In the genomic region with DNA sequence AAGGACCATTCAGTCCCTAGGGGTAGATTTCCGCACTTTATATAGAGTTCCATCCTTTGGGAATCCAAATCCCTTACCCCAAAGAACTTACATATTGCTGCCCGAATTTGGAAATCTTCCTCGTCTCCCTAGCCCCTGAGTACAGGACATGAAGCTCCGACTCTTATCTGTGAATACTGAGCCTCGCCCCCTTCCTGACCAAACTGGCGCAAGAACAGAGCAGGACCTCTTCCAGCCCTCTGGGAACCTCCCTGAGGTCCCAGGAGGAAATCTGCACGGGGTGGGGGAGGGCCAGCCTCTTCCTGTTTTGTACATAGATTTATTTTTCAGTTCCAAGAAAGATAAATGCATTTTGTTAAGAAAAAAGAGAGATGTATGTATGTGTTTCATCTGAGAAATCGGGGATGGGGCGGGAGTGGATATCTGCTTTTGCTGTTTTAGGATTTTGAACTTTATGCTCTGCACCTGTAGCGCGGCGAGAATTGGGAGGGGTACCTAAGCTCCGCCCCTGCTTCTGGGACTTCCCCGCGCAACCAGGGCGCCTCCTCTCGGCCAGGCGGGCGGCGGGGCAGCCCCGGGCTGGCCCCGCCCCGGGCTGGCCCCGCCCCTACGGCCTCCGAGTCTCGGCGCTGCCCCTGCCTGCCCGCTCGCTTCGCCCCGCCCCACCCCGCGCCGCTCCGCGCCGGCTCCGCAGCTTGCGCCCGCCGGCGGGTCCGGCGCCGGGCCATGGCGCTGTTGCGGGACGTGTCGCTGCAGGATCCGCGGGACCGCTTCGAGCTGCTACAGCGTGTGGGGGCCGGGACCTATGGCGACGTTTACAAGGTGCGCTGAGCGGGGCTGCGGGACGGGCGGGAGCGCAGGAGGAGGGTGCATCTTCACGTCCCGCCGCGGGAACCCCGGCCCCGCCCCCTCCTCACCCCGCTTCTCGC, we compare ENCODE assay signal across 8 mouse cellular contexts. TPM values are rescaled to one million over a fixed set of nuclear protein-coding genes. Genes with fewer than 3 reads are reported as not detected.
DNase-seq lines count a peak whose midpoint lies in the region; ATAC-seq lines count a peak whose summit lies in the region.

A gene (plus strand): TSS at position 612 of the 929 bp plus-strand sequence.

- ATAC-seq in CD4-positive, CD25-positive, alpha-beta regulatory T cell, adult 4 months, result peak; percentile 80
- peak; percentile 82 for ATAC-seq in heart, embryonic 16.5 days (replicated peaks; ENCODE audit: extremely low read depth, insufficient read depth, low FRiP score)
- peak; percentile 85 for ATAC-seq in liver, embryonic 15.5 days (ENCODE audit: insufficient read depth)
- peak; percentile 79 for ATAC-seq in stomach, embryonic 15.5 days (ENCODE audit: insufficient read depth, low FRiP score, low read depth)

- H3K4me1 ChIP-seq in forebrain, embryonic 10.5 days, result peaks cover 54% of the 10 kb centered on the region
- peaks cover 24% of the 10 kb centered on the region for H3K4me1 ChIP-seq in heart, embryonic 16.5 days (ENCODE audit: control insufficient read depth, insufficient read depth, low read length)
- peaks cover 82% of the 10 kb centered on the region for H3K4me1 ChIP-seq in liver, embryonic 15.5 days (replicated peaks)
- peaks cover 41% of the 10 kb centered on the region for H3K4me1 ChIP-seq in stomach, embryonic 15.5 days

- peak within 1 kb of the TSS; percentile 76 for H3K4me2 ChIP-seq in heart, embryonic 16.5 days (ENCODE audit: low read depth, low read length)
- H3K4me2 ChIP-seq in liver, embryonic 15.5 days, result peak within 1 kb of the TSS; percentile 100
- peak within 1 kb of the TSS; percentile 95 for H3K4me2 ChIP-seq in stomach, embryonic 15.5 days

- no peaks in the 10 kb centered on the region for H3K9me3 ChIP-seq in forebrain, embryonic 10.5 days
- no peaks in the 10 kb centered on the region for H3K9me3 ChIP-seq in heart, embryonic 16.5 days (replicated peaks; ENCODE audit: control insufficient read depth, low read length)
- H3K9me3 ChIP-seq in liver, embryonic 15.5 days (replicated peaks), result no peaks in the 10 kb centered on the region
- H3K9me3 ChIP-seq in stomach, embryonic 15.5 days, result no peaks in the 10 kb centered on the region

- peak within 1 kb of the TSS; percentile 82 for H3K9ac ChIP-seq in heart, embryonic 16.5 days (ENCODE audit: low read length)
- peak within 1 kb of the TSS; percentile 78 for H3K9ac ChIP-seq in liver, embryonic 15.5 days
- peak within 1 kb of the TSS; percentile 63 for H3K9ac ChIP-seq in stomach, embryonic 15.5 days

- H3K27me3 ChIP-seq in forebrain, embryonic 10.5 days (ENCODE audit: poor library complexity, severe bottlenecking), result no peaks in the 10 kb centered on the region
- H3K27me3 ChIP-seq in heart, embryonic 16.5 days (ENCODE audit: control insufficient read depth, insufficient read depth, low read length), result no peaks in the 10 kb centered on the region
- H3K27me3 ChIP-seq in liver, embryonic 15.5 days, result no peaks in the 10 kb centered on the region
- H3K27me3 ChIP-seq in stomach, embryonic 15.5 days (replicated peaks), result no peaks in the 10 kb centered on the region

- peak; percentile 77 for DNase-seq in c-Kit-negative CD71-positive TER-119-positive erythroid progenitor cells, embryonic 14.5 days (ENCODE audit: low read depth, low spot score)
- DNase-seq in forebrain, embryonic 10.5 days (ENCODE audit: extremely low spot score, low spot score), result peak; percentile 69
- peak; percentile 93 to 96 for DNase-seq in kidney, postnatal 25 days
- DNase-seq in neural tube, embryonic 10.5 days (ENCODE audit: extremely low spot score, low spot score), result peak; percentile 71

- WGBS in forebrain, embryonic 10.5 days, result 7% methylated on average over 72 of the region's 72 CpGs
- 4% methylated on average over 70 of the region's 72 CpGs for WGBS in heart, embryonic 16.5 days
- WGBS in liver, embryonic 15.5 days (ENCODE audit: insufficient replicate concordance), result 2% methylated on average over 71 of the region's 72 CpGs
- 8% methylated on average over 41 of the region's 72 CpGs for WGBS in stomach, embryonic 15.5 days

- peaks cover 73% of the 10 kb centered on the region for H3K36me3 ChIP-seq in forebrain, embryonic 10.5 days (replicated peaks)
- H3K36me3 ChIP-seq in heart, embryonic 16.5 days (ENCODE audit: control insufficient read depth, insufficient read depth), result peaks cover 23% of the 10 kb centered on the region
- peaks cover 49% of the 10 kb centered on the region for H3K36me3 ChIP-seq in liver, embryonic 15.5 days (replicated peaks)
- H3K36me3 ChIP-seq in stomach, embryonic 15.5 days, result peaks cover 27% of the 10 kb centered on the region

- peak within 1 kb of the TSS; percentile 77 for H3K4me3 ChIP-seq in forebrain, embryonic 10.5 days
- peak within 1 kb of the TSS; percentile 82 for H3K4me3 ChIP-seq in heart, embryonic 16.5 days (ENCODE audit: low read length)
- peak within 1 kb of the TSS; percentile 73 for H3K4me3 ChIP-seq in liver, embryonic 15.5 days (replicated peaks)
- H3K4me3 ChIP-seq in stomach, embryonic 15.5 days (replicated peaks), result peak within 1 kb of the TSS; percentile 74

- H3K27ac ChIP-seq in forebrain, embryonic 10.5 days, result peak within 1 kb of the TSS; percentile 84
- H3K27ac ChIP-seq in heart, embryonic 16.5 days (ENCODE audit: low read length), result peak within 1 kb of the TSS; percentile 58
- peak within 1 kb of the TSS; percentile 81 for H3K27ac ChIP-seq in liver, embryonic 15.5 days (replicated peaks)
- H3K27ac ChIP-seq in stomach, embryonic 15.5 days, result peak within 1 kb of the TSS; percentile 48; the same call in 1 of the 2 replicates

RNA-seq across cellular contexts. Expression of the gene that starts here (rescaled TPM):
- polyA plus RNA-seq in CD4-positive, CD25-positive, alpha-beta regulatory T cell, adult 4 months (2017; shearing (Covaris generic)), result 100 to 1,000 TPM in 1 of 2 experiments, 10 to 100 TPM in 1; 77.5 to 135 TPM
- 12.6 and 14.5 TPM in 2 replicates for polyA plus RNA-seq in forebrain, embryonic 10.5 days (2016; fragmentation: Nextera tagmentation; extraction: Ambion mirVana)
- 17.2 and 18.5 TPM in 2 replicates for polyA plus RNA-seq in heart, embryonic 16.5 days (2015; fragmentation: Nextera tagmentation; extraction: Ambion mirVana)
- polyA plus RNA-seq in liver, embryonic 15.5 days (2015; fragmentation: Nextera tagmentation; extraction: Ambion mirVana), result 7.7 and 9.1 TPM in 2 replicates
- 11.4 and 13.8 TPM in 2 replicates for polyA plus RNA-seq in stomach, embryonic 15.5 days (2015; fragmentation: Nextera tagmentation; extraction: Ambion mirVana)

Comparison
In these comparisons a context has a peak if more than half of its experiments do, and no peak if none do; other contexts are left out.
1. Peak in every context shown above with its lines: DNase-seq, ATAC-seq, H3K4me3 ChIP-seq and H3K27ac ChIP-seq.